Mouse (Mus musculus): ENCODE data around the gene Olfr159. TPM values are rescaled to one million over a fixed set of nuclear protein-coding genes. Genes with fewer than 3 reads are reported as not detected.

The Olfr159 gene
- polyA plus RNA-seq, 1 experiment from 2014 or later = not detected

GRCm38 (mm10) chr4:43727718-43728575 lies 42.9 kb downstream of the Olfr159 start:
- Histone ChIP-seq H3K4me3 (no peak overlapping the region), H3K36me3 (no peaks in the 10 kb centered on the region), H3K4me1 (peaks cover 26% of the 10 kb centered on the region), H3K27ac (peak overlapping the region; percentile 36; the same call in 1 of the 2 replicates), H3K9me3 (replicated peaks) (no peaks in the 10 kb centered on the region), H3K27me3 (ENCODE audit: low read depth, poor library complexity, severe bottlenecking) (0 out of 2 replicates have a peak, but pooled peaks cover 5% of the 10 kb centered on the region)
- WGBS = 76% methylated on average over 7 of the region's 7 CpGs
- DNase-seq (ENCODE audit: low spot score) = no peak

DNA sequence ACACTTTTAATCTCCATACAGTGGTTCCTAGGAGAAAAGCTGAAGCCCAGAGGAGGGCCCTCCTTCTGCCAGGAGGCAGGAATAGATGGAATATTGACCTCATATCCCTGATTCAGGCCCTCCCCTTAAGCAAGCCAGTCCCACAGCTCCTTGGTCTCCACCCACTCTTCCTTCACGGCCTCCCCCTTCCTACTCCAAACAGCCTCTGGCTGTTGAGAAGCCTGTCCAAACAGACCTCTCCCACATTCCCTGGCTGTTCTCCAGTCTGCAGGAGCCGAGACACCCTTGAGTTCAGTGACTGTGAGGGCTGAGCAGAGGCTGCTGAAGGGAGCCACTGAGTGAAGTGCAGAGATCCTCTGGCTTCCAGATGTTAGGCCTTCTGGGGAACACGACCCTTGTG lies 43.8 kb downstream of the Olfr159 start, which contains the start of gene Hrct1:
Hrct1 (plus strand) TSS at position 194 of the 400 bp plus-strand sequence.
- no peaks in the 10 kb centered on the region for H3K27me3 ChIP-seq (ENCODE audit: low read depth, poor library complexity, severe bottlenecking)
- H3K36me3 ChIP-seq = no peaks in the 10 kb centered on the region
- WGBS = 42% methylated on average over 3 of the region's 3 CpGs
- H3K27ac ChIP-seq = peak within 1 kb of the TSS; percentile 36; the same call in 1 of the 2 replicates
- DNase-seq (ENCODE audit: low spot score) = no peak
- no peaks in the 10 kb centered on the region for H3K9me3 ChIP-seq (replicated peaks)
- peaks cover 26% of the 10 kb centered on the region for H3K4me1 ChIP-seq
- H3K4me3 ChIP-seq = no peak within 1 kb of the TSS

DNA sequence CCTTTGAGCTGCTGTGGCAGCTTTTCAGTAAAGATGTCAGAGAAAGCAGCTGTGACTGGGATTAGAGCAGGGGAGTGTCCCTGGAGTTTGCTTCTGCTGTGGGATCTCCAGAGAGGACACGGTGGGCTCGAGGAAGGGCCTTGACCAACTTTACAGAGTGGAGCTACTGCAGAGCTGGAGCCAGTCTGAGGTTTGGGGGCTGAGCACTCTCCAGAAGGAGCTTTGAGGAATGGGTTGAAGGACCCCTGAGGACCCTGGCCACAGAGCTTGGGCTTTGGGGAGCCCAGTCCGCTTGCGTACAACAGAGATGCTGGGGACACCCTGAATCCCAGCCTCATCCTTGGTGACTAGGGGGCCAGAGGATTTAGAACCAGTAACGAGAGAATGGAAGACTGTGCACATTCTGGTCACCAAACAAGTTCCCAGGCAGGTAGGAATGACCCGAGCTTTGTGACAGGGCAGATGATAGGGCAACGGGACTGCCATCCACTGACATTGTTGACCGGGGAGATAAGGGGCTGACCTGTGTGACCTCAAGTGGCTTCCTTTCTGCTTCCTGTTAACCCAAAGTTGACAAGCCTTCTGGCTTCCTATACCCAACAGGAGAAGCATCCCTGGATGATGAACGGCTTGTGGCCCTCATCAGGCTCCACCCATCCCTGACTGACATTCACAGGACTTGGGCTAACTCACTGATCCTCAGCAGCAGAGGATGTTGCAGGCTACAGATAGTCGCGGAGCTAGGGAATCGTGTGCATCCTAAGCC lies 44.4 kb downstream of the Olfr159 start:
- Histone ChIP-seq H3K4me1 (peaks cover 26% of the 10 kb centered on the region), H3K27me3 (ENCODE audit: low read depth, poor library complexity, severe bottlenecking) (no peaks in the 10 kb centered on the region), H3K27ac (no peak overlapping the region), H3K4me3 (no peak overlapping the region), H3K9me3 (replicated peaks) (no peaks in the 10 kb centered on the region), H3K36me3 (no peaks in the 10 kb centered on the region)
- DNase-seq (ENCODE audit: low spot score) = no peak
- WGBS = 66% methylated on average over 12 of the region's 12 CpGs

GRCm38 (mm10) chr4:43724764-43725163 lies 46.0 kb downstream of the Olfr159 start:
- peaks cover 14% of the 10 kb centered on the region for H3K4me1 ChIP-seq
- H3K4me3 ChIP-seq = no peak overlapping the region
- no peaks in the 10 kb centered on the region for H3K9me3 ChIP-seq (replicated peaks)
- no peaks in the 10 kb centered on the region for H3K36me3 ChIP-seq
- 33% methylated on average over 1 of the region's 1 CpGs for WGBS
- no peak for DNase-seq (ENCODE audit: low spot score)
- no peak overlapping the region for H3K27ac ChIP-seq
- H3K27me3 ChIP-seq (ENCODE audit: low read depth, poor library complexity, severe bottlenecking) = no peaks in the 10 kb centered on the region

DNA sequence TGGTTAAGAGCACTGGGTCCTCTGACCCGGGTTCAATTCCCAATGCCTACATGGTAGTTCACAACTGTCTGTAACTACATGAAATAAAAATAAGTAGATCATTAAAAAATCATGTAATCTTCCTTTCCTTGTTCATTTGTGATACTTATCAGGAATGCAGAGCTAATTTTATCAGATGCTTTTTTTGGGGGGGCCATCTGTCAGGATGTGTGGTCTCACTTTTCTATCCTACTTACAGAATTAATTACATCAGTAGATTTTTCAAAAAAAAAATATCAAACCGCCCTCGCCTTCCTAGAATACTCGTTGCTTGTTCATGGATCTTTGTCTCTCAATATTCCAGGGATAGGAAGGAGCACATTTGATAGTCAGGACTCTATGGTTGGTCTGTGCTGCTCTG lies 48.6 kb downstream of the Olfr159 start:
- Histone ChIP-seq H3K27me3 (ENCODE audit: low read depth, poor library complexity, severe bottlenecking) (no peaks in the 10 kb centered on the region), H3K36me3 (no peaks in the 10 kb centered on the region), H3K4me3 (no peak overlapping the region), H3K27ac (no peak overlapping the region), H3K9me3 (replicated peaks) (no peaks in the 10 kb centered on the region), H3K4me1 (peaks cover 3% of the 10 kb centered on the region; the same call in 1 of the 2 replicates)
- no peak for DNase-seq (ENCODE audit: low spot score)
- 91% methylated on average over 4 of the region's 4 CpGs for WGBS

- Histone ChIP-seq H3K9me3 (replicated peaks) (no peaks in the 10 kb centered on the region), H3K27me3 (ENCODE audit: low read depth, poor library complexity, severe bottlenecking) (no peaks in the 10 kb centered on the region), H3K27ac (no peak overlapping the region), H3K4me3 (no peak overlapping the region), H3K4me1 (no peaks in the 10 kb centered on the region), H3K36me3 (no peaks in the 10 kb centered on the region)
- no peak for DNase-seq (ENCODE audit: low spot score)
- WGBS = 73% methylated on average over 14 of the region's 16 CpGs
Measured at GRCm38 (mm10) chr4:43720491-43721228, 50.1 kb downstream of the Olfr159 start.

Other genes starting within 250 kb of the Olfr159 start
- 45.4 and 60.0 TPM in 2 replicates for gene Tpm2, start 247.2 kb downstream of the Olfr159 start, polyA plus RNA-seq (2016; fragmentation: Nextera tagmentation; extraction: Ambion mirVana)
- gene Creb3, start 208.7 kb downstream of the Olfr159 start, polyA plus RNA-seq (2016; fragmentation: Nextera tagmentation; extraction: Ambion mirVana) = 27.3 and 40.5 TPM in 2 replicates
- 46.8 and 51.1 TPM in 2 replicates for gene Tln1, start 208.3 kb downstream of the Olfr159 start, polyA plus RNA-seq (2016; fragmentation: Nextera tagmentation; extraction: Ambion mirVana)
- 22.7 and 30.0 TPM in 2 replicates for gene Rgp1, start 192.3 kb downstream of the Olfr159 start, polyA plus RNA-seq (2016; fragmentation: Nextera tagmentation; extraction: Ambion mirVana)
- 24.3 and 29.2 TPM in 2 replicates for gene Gba2, start 192.1 kb downstream of the Olfr159 start, polyA plus RNA-seq (2016; fragmentation: Nextera tagmentation; extraction: Ambion mirVana)
- 0.44 TPM in 1 of 2 replicates, not detected in the other for gene Msmp, start 186.5 kb downstream of the Olfr159 start, polyA plus RNA-seq (2016; fragmentation: Nextera tagmentation; extraction: Ambion mirVana)
- 2.8 and 4.8 TPM in 2 replicates for gene Npr2, start 139.1 kb downstream of the Olfr159 start, polyA plus RNA-seq (2016; fragmentation: Nextera tagmentation; extraction: Ambion mirVana)
- gene Spag8, start 117.4 kb downstream of the Olfr159 start, polyA plus RNA-seq (2016; fragmentation: Nextera tagmentation; extraction: Ambion mirVana) = 1.0 and 1.2 TPM in 2 replicates
- gene Hint2, start 114.5 kb downstream of the Olfr159 start, polyA plus RNA-seq (2016; fragmentation: Nextera tagmentation; extraction: Ambion mirVana) = 61.9 and 66.4 TPM in 2 replicates
- 2.2 and 3.4 TPM in 2 replicates for gene Tmem8b, start 102.0 kb downstream of the Olfr159 start, polyA plus RNA-seq (2016; fragmentation: Nextera tagmentation; extraction: Ambion mirVana)
- gene Fam221b, start 101.9 kb downstream of the Olfr159 start, polyA plus RNA-seq (2016; fragmentation: Nextera tagmentation; extraction: Ambion mirVana) = 1.6 and 1.7 TPM in 2 replicates
- gene Olfr70, start 70.2 kb downstream of the Olfr159 start, polyA plus RNA-seq (2016; fragmentation: Nextera tagmentation; extraction: Ambion mirVana) = not detected in 2 replicates
- not detected in 2 replicates for gene Olfr71, start 60.8 kb downstream of the Olfr159 start, polyA plus RNA-seq (2016; fragmentation: Nextera tagmentation; extraction: Ambion mirVana)
- 0.35 and 0.40 TPM in 2 replicates for gene Hrct1, start 43.8 kb downstream of the Olfr159 start, polyA plus RNA-seq (2016; fragmentation: Nextera tagmentation; extraction: Ambion mirVana)
- 0.05 and 0.10 TPM in 2 replicates for gene Spaar, start 41.0 kb downstream of the Olfr159 start, polyA plus RNA-seq (2016; fragmentation: Nextera tagmentation; extraction: Ambion mirVana)
- not detected in 2 replicates for gene Olfr156, start 52.9 kb upstream of the Olfr159 start, polyA plus RNA-seq (2016; fragmentation: Nextera tagmentation; extraction: Ambion mirVana)
- not detected in 2 replicates for gene Olfr157, start 69.2 kb upstream of the Olfr159 start, polyA plus RNA-seq (2016; fragmentation: Nextera tagmentation; extraction: Ambion mirVana)
- gene Olfr155, start 80.6 kb upstream of the Olfr159 start, polyA plus RNA-seq (2016; fragmentation: Nextera tagmentation; extraction: Ambion mirVana) = not detected in 2 replicates
- 20.2 and 22.9 TPM in 2 replicates for gene Reck, start 104.5 kb upstream of the Olfr159 start, polyA plus RNA-seq (2016; fragmentation: Nextera tagmentation; extraction: Ambion mirVana)
- gene Glipr2, start 186.4 kb upstream of the Olfr159 start, polyA plus RNA-seq (2016; fragmentation: Nextera tagmentation; extraction: Ambion mirVana) = 30.1 and 44.7 TPM in 2 replicates
- not detected in 2 replicates for gene Ccin, start 212.5 kb upstream of the Olfr159 start, polyA plus RNA-seq (2016; fragmentation: Nextera tagmentation; extraction: Ambion mirVana)
- 215 and 217 TPM in 2 replicates for gene Clta, start 233.4 kb upstream of the Olfr159 start, polyA plus RNA-seq (2016; fragmentation: Nextera tagmentation; extraction: Ambion mirVana)

All from limb, embryonic 10.5 days (tissue).